ENCODE assay signal across 26 mouse cellular contexts in the genomic region with DNA sequence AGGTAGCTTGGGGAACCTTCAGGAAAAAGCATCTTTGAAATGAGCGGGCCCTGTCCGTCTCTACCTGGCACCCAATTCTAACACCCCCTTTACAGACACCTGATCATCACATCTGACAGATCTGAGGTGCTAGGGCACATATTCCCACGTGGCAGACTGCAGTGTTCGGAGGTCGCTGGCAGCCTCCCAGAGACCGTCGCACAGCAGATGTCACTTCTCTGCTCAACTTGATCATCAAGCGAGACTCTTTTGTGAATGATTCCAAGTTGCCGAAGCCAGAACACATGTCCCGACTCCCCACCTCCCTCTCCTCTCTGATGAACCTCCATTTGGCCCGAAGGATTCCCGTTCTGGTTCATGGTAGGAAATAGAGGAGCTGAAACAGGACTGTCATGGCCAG.
A peak's percentile ranks its signal among the peaks of the same experiment; 100 is the strongest.
DNase-seq lines count a peak whose midpoint lies in the region; ATAC-seq and TF ChIP-seq lines count a peak whose summit lies in the region.
"Had no signal": no experiment of that assay in that cellular context is flagged by ENCODE, and none has a peak within 500 bp of the region (broad histone marks: within the 10 kb centered on the region; RNA-seq: fewer than 3 reads in every experiment).

No protein-coding gene starts in this region.

- no peak overlapping the region for H3K27ac ChIP-seq in forebrain, postnatal 0 days (ENCODE audit: low read depth, low read length)
- H3K27ac ChIP-seq in forebrain, embryonic 12.5 days = no peak overlapping the region
- H3K27ac ChIP-seq in midbrain, postnatal 0 days (ENCODE audit: low read depth, low read length) = no peak overlapping the region
- H3K27ac ChIP-seq in midbrain, embryonic 14.5 days (replicated peaks; ENCODE audit: low read depth, low read length) = no peak overlapping the region
- H3K27ac ChIP-seq: heart, embryonic 13.5 days; hindbrain, embryonic 15.5 days; intestine, embryonic 15.5 days; left cerebral cortex, adult 2 months; liver, embryonic 13.5 days; midbrain, embryonic 12.5 days had no signal

- no peaks in the 10 kb centered on the region for H3K36me3 ChIP-seq in forebrain, postnatal 0 days (ENCODE audit: insufficient read depth)
- H3K36me3 ChIP-seq in forebrain, embryonic 12.5 days (replicated peaks) = no peaks in the 10 kb centered on the region
- H3K36me3 ChIP-seq in midbrain, postnatal 0 days (ENCODE audit: insufficient read depth, low read length) = no peaks in the 10 kb centered on the region; the same call in 1 of the 2 replicates
- H3K36me3 ChIP-seq in midbrain, embryonic 14.5 days (ENCODE audit: control insufficient read depth, insufficient read depth, low read length) = no peaks in the 10 kb centered on the region
- H3K36me3 ChIP-seq: heart, embryonic 13.5 days; intestine, embryonic 15.5 days; liver, embryonic 13.5 days; midbrain, embryonic 12.5 days had no signal

- peak; percentile 27; the same call in 1 of the 2 replicates for ATAC-seq in forebrain, postnatal 0 days
- no peak for ATAC-seq in forebrain, embryonic 12.5 days (ENCODE audit: low FRiP score)
- no peak for ATAC-seq in midbrain, postnatal 0 days (ENCODE audit: low FRiP score)
- no peak for ATAC-seq in midbrain, embryonic 14.5 days (ENCODE audit: low FRiP score, low TSS enrichment)
- no peak for ATAC-seq in CD4-positive, CD25-positive, alpha-beta regulatory T cell, adult 4 months
- ATAC-seq: intestine, embryonic 15.5 days; lung, postnatal 0 days had no signal

- H3K4me2 ChIP-seq in forebrain, postnatal 0 days (ENCODE audit: low read depth) = no peak overlapping the region
- H3K4me2 ChIP-seq in forebrain, embryonic 12.5 days = no peak overlapping the region
- no peak overlapping the region for H3K4me2 ChIP-seq in midbrain, postnatal 0 days (ENCODE audit: low read depth, low read length, poor library complexity, severe bottlenecking)
- H3K4me2 ChIP-seq in midbrain, embryonic 14.5 days (ENCODE audit: low read length) = no peak overlapping the region
- H3K4me2 ChIP-seq: heart, embryonic 13.5 days; hindbrain, embryonic 15.5 days; intestine, embryonic 15.5 days; liver, embryonic 13.5 days; midbrain, embryonic 12.5 days had no signal

- no peaks in the 10 kb centered on the region for H3K9me3 ChIP-seq in forebrain, postnatal 0 days (ENCODE audit: low read length)
- no peaks in the 10 kb centered on the region for H3K9me3 ChIP-seq in forebrain, embryonic 12.5 days
- no peaks in the 10 kb centered on the region for H3K9me3 ChIP-seq in midbrain, postnatal 0 days (ENCODE audit: low read length)
- H3K9me3 ChIP-seq in midbrain, embryonic 14.5 days (ENCODE audit: control insufficient read depth, low read length) = no peaks in the 10 kb centered on the region
- H3K9me3 ChIP-seq: heart, embryonic 13.5 days; hindbrain, embryonic 15.5 days; intestine, embryonic 15.5 days; midbrain, embryonic 12.5 days had no signal

- H3K9ac ChIP-seq in forebrain, postnatal 0 days = no peak overlapping the region
- H3K9ac ChIP-seq in forebrain, embryonic 12.5 days = no peak overlapping the region
- H3K9ac ChIP-seq in midbrain, postnatal 0 days (replicated peaks; ENCODE audit: low read length, poor library complexity, severe bottlenecking) = no peak overlapping the region
- H3K9ac ChIP-seq in midbrain, embryonic 14.5 days (replicated peaks; ENCODE audit: low read length) = no peak overlapping the region
- H3K9ac ChIP-seq: heart, embryonic 13.5 days; hindbrain, embryonic 15.5 days; intestine, embryonic 15.5 days; liver, embryonic 13.5 days; midbrain, embryonic 12.5 days had no signal

- H3K27me3 ChIP-seq in forebrain, postnatal 0 days (ENCODE audit: insufficient read depth, low read length) = no peaks in the 10 kb centered on the region
- H3K27me3 ChIP-seq in forebrain, embryonic 12.5 days = no peaks in the 10 kb centered on the region
- H3K27me3 ChIP-seq in midbrain, postnatal 0 days (ENCODE audit: insufficient read depth, low read length) = no peaks in the 10 kb centered on the region
- H3K27me3 ChIP-seq in midbrain, embryonic 14.5 days (ENCODE audit: control insufficient read depth, insufficient read depth, low read length) = no peaks in the 10 kb centered on the region
- H3K27me3 ChIP-seq: heart, embryonic 13.5 days; hindbrain, embryonic 15.5 days; intestine, embryonic 15.5 days; liver, embryonic 13.5 days; megakaryocyte, embryonic 14.5 days; midbrain, embryonic 12.5 days had no signal

- no peak overlapping the region for H3K4me3 ChIP-seq in forebrain, postnatal 0 days (ENCODE audit: low read depth, low read length)
- no peak overlapping the region for H3K4me3 ChIP-seq in forebrain, embryonic 12.5 days (replicated peaks)
- H3K4me3 ChIP-seq in midbrain, postnatal 0 days (ENCODE audit: low read depth, low read length) = no peak overlapping the region
- H3K4me3 ChIP-seq in midbrain, embryonic 14.5 days (replicated peaks; ENCODE audit: low read depth, low read length) = no peak overlapping the region
- H3K4me3 ChIP-seq: erythroblast, embryonic 14.5 days; heart, embryonic 13.5 days; hindbrain, embryonic 15.5 days; intestine, embryonic 15.5 days; left cerebral cortex, adult 2 months; liver, embryonic 13.5 days; midbrain, embryonic 12.5 days had no signal

- H3K4me1 ChIP-seq in forebrain, postnatal 0 days (ENCODE audit: insufficient read depth) = no peaks in the 10 kb centered on the region
- no peaks in the 10 kb centered on the region; the same call in 1 of the 2 replicates for H3K4me1 ChIP-seq in forebrain, embryonic 12.5 days
- no peaks in the 10 kb centered on the region; the same call in 1 of the 2 replicates for H3K4me1 ChIP-seq in midbrain, postnatal 0 days (ENCODE audit: insufficient read depth, low read length)
- peaks cover 7% of the 10 kb centered on the region; the same call in 1 of the 2 replicates for H3K4me1 ChIP-seq in midbrain, embryonic 14.5 days (ENCODE audit: control insufficient read depth, insufficient read depth, low read length)
- H3K4me1 ChIP-seq: heart, embryonic 13.5 days; intestine, embryonic 15.5 days; liver, embryonic 13.5 days; megakaryocyte, embryonic 14.5 days had no signal

- WGBS in forebrain, postnatal 0 days = 66% methylated on average over 12 of the region's 12 CpGs
- 88% methylated on average over 12 of the region's 12 CpGs for WGBS in forebrain, embryonic 12.5 days
- WGBS in midbrain, postnatal 0 days = 91% methylated on average over 12 of the region's 12 CpGs
- 91% methylated on average over 12 of the region's 12 CpGs for WGBS in midbrain, embryonic 14.5 days

- TF ChIP-seq CTCF in forebrain, postnatal 0 days (IDR thresholded peaks at IDR 0.05; ENCODE audit: low read depth) = no peak
- no peak for TF ChIP-seq CTCF in midbrain, postnatal 0 days (IDR thresholded peaks at IDR 0.05)

- DNase-seq in forebrain, postnatal 0 days = peak; percentile 33
- DNase-seq in midbrain, postnatal 0 days (ENCODE audit: low spot score) = peak; percentile 27
- DNase-seq in midbrain, embryonic 14.5 days = no peak
- peak; percentile 56 to 63 for DNase-seq in layer of hippocampus, postnatal 10 days (ENCODE audit: low spot score in 2 of 2)
- DNase-seq in heart, adult 18-20 months = no peak
- DNase-seq: adrenal gland, postnatal 36 days; cerebellum, adult 8-10 months; heart, postnatal 10 days; kidney, adult 2 months; kidney, postnatal 36 days; liver, embryonic 13.5 days; lung, adult 18-20 months; lung, postnatal 4 days; retina, postnatal 1 day; right cerebral cortex, postnatal 14 days; thymus, postnatal 4 days had no signal

Comparison
In these comparisons a context has a peak if more than half of its experiments do, and no peak if none do; other contexts are left out.
1. DNase-seq: peak in forebrain, postnatal 0 days (single experiment), midbrain, postnatal 0 days (single experiment) and layer of hippocampus, postnatal 10 days (2 of 2); none in midbrain, embryonic 14.5 days (single experiment) and heart, adult 18-20 months (0 of 2).